Mouse (Mus musculus) 3T3-L1 (cell line): ENCODE measurements around the gene Tmem206.

ENCODE experiments used
- DNase-seq: peaks from one replicate; pipeline ENCODE4 v3.0.0-alpha.2; 2015; ENCODE audit warnings: low read depth, low spot score

The Tmem206 gene

DNA sequence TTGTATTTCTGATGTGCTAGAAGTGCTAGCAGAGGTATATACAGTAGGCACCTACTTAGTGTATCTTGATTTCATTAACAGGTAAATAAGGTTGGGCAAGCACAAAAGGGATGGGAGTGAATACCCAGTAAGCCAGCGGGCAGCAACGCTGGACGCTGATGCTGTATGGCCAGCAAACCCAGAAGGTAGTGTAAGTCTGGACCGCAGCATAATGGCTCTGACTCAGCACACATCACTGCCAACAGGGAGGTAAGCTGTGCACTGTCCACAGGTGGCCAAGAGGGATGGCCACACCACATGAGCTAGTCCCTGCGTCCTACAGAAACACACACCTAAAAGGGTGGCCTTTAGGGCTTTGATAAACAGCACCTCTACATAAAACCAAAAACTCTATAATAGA, 24.6 kb downstream of the Tmem206 start:
- no peak for DNase-seq

DNA sequence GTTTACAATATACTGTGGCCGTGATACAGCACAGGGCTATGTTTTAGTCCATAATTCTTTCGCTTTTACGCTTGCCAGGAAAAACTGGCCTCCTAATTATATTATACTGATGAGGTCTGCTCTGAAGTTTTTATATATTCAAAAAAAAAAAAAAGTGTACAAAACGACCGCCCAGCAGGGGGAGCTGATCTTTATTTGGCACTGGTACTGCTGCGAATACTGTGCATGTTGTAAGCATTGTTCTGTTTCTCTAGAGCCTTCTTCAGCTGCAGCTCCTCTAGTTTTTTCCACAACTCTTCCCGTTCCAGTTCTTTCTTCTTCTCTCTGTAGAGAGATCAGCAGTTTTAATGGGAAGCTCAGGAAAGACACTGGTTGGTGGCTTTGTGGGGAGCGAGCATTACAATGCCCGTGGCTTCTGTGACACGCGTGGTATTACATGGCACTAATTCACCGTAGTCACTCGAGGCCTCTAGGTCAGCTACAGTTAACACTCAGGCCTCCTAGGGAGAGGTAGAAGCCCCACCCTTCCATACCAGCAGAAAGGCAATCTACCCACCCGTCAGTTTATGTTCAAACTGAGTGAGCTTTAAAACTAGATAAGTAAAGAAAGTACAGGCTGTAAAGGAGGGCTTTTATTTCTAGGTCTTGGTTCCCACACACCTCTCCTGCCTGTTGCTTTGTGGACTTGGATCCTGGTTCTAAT, 27.2 kb downstream of the Tmem206 start:
- DNase-seq, result peak; percentile 78

DNA sequence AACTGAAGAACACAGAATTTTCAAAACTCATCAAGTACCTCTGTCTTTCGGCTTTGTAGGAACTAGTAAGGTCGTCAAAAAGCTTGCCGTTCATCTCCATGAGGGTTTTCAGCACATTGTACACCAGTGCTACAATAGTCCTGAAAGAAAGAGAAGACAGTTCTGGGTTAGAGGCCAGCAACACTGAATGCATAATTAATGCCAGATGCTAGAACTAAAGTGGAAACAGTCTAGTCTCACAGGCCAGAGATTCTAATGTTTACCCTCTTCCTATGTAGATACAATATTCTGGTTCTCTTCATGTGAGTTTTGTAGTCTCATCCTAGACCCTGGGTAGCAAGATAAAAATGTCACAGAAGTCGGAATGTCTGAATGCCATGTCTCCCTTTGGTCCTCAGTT, 28.1 kb downstream of the Tmem206 start:
- DNase-seq, result peak; percentile 46

DNA sequence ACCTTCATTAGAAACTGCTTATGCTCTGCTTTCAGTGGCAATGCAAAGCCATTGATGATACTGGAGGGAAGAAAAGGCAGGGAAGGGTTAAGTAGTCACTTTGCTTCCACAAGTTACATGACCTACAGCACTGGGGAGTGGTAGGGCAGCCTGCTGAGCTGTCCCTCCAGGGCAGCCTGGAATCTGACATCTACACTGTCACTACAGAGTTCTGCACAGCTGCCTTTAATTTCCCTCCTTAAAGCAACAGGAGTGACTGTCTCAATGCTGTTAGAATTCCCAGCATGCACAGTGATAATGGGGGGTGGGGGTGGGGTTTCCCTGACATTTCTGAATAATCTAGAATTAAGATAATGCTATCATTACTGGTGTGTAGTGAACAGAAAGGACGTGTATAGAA, 31.2 kb downstream of the Tmem206 start:
- DNase-seq, result no peak

DNA sequence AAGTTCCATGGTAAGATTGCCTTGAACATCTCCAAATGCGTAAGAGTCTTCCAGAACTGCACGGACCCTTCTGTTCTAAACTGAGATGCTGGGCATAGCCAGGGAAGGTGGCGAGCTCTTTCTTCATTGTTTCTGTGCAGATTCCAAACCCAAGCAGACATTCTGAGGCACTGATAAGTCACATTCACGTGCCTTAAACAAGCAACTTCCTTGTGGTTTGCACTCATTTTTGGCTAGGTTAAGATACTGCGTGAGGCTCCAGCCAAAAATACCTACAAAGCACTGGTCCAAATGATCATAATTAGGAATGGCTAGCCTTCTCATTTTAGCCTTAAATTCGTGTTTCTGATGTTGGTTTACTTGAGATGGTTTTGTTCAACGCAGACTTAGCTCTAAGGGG, 33.8 kb downstream of the Tmem206 start:
- DNase-seq, result no peak

DNA sequence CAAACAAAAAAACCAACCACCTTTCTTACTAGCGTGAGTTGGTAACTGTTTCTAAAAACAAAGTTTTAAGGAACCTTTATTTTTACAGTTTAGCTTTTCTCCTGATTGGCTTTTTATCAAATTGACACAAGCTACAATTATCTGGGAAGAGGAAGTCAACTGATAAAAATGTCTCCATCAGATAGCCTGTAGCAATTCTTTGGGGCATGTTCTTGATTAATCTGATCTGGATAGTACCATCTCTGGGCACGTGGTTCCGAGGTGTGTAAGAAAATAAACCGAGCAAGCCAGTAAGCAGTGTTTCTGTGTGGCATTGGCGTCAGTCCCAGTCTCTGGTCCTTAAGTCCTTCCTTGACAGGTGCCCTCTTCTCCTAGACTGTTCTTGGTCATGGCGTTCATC, 36.7 kb downstream of the Tmem206 start:
- DNase-seq, result no peak

DNA sequence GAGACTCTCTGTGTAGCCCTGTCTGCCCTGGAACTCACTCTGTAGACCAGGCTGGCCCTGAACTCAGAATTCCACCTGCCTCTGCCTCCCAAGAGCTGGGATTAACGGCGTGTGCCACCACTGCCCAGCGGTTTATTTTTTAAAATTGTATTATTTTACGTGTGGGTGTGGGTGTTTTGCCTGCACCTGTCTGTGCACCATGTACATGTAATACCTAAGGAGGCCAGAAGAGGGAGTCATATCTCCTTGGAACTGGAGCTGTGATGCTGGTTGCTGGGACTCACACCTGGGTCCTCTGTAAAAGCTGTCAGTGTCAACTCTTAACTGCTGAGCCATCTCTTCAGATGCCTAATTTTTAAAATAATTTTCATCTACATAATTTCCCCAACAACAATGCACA, 38.8 kb downstream of the Tmem206 start:
- DNase-seq, result peak; percentile 64

DNA sequence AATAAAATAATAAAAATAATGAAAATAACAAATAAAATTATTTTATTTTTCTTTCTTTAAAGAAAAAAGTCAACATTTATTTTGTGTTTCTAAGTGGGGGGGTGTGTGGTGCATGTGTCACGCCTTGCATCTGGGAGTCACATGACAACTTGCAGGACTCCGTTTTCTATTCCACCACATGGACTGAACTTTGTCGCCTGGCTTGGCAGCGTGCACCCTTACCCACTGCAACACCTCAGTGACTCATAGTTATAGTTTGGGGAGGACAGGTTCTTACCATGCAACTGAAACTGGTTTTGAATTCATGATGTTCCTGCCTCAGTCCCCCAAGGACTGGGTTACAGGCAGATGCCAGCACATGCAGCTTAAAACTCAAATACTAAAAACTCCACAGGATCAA, 42.5 kb downstream of the Tmem206 start:
- DNase-seq, result no peak

DNA sequence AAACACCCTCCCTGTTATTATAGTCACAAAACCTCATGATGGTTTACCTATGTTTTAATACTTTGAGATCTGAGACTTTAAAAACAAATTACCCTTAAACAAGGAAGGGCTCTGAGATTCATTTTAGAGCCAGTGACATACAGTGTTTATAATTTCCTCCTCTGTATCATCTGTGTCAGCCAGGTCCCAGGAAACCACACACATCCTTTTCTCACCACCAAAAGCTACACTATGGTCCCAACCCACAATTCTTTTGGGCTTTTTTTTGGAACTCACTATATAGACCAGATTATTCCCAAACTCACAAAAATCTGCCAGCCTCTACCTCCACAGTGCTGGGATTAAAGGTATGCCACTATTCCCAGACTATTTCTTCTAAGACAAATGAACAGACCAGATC, 43.4 kb downstream of the Tmem206 start:
- no peak for DNase-seq

DNA sequence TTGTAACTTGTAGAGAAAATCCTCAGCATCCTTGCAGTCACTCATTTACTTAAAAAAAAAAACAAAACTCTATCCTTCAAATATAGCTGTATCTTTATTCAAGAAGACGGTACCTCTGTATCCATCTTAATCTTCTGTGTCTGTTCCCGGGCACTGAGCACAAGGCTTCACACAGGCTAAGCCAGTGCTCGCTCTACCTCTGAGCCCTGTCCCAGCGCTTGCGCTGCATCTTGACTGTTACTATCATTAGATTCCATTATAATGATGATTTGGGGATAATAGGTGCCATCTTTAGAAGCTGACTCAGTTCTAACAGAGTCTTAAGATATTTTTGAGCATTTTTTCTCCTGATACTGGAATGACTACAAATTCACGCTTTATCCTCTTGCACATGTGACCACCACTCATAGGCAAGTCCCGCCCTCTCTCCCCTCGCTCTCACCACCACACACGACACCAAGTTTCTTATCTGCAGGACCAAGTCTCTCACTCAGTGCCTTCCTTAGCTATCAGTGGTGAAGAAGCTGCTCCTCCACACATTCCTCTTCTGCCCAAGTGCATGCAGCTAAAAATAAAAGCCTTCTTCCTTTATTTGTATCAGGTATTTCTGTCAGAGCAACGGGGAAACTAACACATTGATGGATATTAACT, 49.4 kb downstream of the Tmem206 start:
- no peak for DNase-seq

DNA sequence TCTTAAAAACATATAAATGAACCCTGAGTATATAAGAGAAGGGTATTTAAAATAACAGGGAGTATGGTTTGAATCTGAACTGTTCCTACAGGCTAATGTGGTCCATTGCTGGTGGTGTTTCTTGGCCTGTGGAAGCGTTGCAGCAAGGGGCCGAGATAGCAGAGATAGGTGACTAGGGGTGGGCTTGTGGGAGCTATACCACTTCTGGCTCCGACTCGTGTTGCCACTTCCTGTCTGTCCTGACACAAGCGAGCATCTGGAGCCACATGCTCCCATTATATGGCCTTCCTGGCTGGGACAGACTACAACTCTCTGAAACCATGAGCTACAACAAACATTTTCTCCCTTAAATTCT, 49.9 kb downstream of the Tmem206 start:
- DNase-seq, result no peak

DNA sequence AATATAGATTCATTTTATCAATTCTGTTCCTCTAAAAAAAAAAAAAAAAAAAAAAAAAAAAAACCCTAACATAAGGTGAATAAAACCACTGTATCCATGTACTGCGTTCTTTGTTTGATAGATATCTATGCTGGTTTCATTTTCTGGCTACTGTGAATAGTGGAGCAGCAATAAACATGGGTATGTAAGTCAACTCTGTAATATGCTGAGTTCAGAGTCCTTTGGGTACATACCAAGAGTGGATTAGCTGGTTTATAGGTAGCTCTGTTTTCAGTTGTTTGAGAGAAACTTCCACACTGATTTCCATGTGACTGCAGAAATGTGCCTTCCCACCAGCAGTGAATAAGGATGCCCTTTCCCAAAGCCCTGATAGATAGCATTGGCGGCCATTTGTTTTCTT, 52.4 kb downstream of the Tmem206 start:
- no peak for DNase-seq

DNA sequence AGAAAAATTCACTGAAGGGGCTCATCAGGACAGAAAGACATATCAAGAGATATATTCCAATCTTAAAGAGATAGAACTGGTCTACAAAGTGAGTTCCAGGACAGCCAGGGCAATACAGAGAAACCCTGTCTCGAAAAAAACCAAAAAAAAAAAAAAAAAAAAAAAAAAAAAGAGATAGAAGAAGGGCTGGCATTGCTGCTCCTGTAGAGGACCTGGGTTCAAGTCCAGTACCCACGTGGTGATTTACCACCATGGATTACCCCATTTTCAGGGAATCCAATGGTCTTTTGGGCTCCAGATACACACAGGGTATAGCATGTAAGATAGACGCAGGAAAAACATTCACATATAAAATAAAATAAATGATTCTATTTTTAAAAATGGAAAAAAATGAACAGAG, 55.1 kb downstream of the Tmem206 start:
- DNase-seq, result no peak

DNA sequence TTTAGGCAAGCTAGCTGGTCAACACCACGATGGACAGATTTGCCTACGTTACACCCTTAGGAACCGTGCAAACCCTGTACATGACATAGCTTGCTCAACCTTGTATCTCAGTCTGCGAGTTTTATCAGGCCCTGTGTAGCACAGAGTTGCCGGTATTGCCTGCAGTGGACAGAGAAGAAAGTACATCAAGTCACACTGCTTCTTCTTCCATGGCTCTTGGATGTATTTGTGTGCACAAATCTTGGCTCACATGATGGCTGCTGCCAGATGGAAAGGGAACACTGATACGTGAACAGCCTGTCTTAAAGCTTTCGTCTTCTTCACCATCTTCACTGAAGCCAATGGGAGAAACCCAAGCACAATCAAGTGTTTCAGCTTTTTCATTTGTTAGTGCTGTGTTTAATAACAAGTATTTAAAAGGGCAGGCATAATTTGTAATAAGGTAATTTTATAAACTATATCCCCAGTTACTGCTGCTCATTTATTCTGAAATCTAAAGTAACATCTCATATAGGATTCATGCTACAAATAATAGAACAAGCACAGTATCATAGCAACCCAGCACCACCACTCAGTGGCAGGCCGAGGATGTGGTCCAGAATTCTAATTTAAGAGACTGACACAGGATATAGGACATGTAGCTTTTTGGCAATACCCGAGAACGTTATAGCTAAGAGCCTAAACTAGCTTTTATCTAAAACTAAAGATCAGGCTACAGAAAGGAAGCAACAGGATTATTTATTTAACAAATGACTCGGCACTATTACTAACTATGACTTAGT, 56.4 kb downstream of the Tmem206 start:
- peak; percentile 14 for DNase-seq

DNA sequence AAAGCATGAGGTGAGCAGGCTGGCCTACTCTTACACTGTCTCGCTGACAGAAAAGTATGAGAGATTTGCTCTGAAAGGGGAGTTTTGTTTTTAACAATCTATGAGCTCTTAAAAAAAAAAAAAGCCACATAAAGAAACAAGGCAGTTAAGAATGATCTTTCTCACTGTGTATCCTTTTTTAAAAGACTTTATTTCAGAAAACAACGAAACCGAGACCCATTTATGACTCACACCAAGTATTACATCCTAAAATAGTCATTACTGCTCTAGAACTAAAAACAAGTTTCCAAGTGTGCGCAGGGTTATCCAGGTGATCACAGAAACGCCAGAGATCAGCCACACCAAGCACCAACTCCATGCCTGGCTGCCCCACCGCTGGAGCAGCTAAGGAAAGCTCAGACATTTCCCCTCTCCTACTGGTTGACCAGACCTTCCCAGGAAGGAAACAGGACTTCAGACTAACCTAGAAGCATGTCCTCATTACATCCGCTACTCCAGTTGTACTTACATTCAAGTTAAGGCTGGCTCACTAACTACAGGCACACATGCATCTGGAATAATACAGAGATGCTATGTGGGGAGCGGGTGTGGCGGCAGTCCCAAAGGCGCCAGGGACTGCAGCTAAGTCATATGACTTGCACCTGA, 59.2 kb downstream of the Tmem206 start:
- no peak for DNase-seq

DNA sequence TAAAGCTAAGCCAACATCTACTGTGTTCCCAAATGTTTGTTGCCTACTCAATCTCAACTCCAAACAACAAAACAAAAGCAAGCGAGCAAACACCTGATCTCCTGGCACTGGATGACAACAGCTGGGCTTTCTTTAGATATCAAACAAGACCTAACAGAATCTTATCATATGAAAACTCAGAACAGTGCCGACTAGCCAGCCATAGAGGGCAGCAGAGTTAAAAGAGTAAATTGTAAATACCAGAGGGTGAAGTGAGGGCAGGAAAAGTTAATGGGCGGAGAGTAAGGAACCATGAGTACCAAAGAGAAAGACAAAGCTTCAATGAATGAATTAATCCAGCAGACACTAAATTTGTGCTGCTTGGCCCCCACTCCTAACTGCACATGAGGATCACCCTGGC, 65.6 kb downstream of the Tmem206 start:
- peak; percentile 83 for DNase-seq

DNA sequence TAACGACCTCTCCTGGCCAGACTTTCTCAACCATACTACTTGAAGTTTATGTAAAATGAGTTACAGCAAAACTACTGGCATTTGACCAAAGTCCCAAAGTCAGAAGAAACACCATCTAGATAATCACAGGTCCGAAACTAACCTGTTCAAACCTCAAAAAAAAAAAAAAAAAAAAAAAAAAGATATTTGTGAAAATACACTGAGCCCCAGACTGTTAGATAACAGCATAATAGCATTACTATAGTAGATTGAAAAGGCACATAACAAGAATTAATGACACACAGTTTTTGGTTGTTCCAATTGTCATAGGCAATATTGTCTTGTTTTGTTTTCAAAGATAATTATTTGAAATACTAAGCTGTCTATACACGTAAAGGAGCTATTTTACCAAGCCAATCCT, 67.8 kb downstream of the Tmem206 start:
- DNase-seq, result no peak

DNA sequence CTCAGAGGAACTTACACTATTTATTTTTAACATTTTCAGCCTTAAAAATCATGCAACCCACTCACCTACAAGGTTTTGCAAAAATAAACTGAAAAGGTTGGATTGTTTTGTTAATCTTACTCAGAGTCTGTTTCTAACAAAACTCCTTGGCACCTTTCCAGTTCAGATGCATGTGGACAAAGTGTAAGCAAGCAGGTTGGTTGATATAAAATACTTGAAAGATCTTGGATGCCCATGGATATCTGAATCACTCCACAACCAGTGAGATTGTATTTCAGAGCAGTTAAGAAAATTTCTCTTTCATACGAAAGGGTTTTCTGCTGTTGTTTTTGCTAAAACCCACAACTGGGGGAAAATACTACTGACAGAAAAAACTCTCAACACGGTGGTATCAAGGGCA, 68.4 kb downstream of the Tmem206 start:
- DNase-seq, result peak; percentile 44

DNA sequence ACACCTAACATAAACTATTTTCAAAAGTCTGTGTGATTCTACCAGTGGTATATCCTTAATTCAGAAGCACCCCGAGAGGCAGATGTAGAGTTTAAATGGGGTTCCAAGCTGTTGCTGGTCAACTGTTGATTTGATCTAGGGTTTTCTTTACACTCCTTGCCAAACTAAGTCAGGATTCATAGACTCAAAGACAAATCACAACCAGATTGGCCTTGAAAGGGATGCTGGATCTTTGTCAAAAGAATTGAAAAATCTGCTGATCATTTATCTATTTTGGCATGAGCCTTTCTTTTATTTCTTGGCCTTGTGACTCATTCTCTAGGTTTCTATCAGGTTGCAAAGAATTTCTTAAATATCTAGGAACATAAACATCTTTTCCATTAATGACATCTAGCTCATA, 69.5 kb downstream of the Tmem206 start:
- peak; percentile 36 for DNase-seq

DNA sequence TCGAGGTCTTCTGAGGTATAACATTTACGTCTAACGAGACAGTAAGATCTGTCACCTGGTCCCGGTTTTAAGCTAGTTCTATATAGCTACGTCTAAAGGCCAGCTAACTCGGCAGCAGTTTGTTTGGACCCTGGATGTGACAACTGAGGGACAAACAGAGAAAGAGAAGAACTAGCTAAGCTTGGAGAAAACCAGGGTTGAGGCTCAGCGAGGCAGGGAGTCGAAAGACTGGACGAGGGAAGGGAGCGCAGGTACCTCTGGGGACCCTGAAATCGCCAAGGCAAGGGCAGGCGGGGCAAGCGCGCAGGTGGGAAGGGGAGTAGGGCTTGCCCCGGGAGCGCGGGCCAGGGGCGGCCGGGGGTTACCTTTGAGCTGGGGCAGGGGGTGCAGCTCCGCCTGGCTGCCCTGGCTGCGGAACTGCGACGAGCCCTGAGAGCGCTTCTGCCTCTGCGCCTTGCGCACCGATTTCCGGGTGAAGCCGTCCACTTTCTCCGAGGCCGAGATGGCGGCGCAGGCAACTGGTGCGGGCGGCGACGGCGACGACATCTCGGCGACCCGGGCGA, 70.2 kb downstream of the Tmem206 start:
- DNase-seq, result peak; percentile 57

DNA sequence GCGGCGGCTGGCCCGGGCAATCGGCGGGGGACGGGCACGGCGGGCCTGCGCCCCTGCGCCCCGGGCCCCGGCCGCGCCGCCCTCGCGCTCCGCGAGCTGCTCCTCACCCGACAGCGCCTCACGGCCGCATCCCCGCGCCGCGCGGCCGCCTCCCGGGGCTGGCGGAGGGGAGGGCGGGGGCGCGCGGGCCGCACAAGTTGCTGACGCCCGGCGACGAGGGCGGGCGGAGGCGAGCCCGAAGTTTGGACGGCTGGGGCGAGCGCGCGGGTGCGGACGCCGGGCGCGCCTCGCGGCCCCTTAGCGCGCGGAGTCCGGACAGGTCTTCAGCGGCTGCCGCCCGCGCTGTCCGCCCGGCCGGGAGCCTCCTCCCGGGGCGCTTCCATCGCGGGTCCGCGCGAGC, 70.7 kb downstream of the Tmem206 start:
- no peak for DNase-seq
